Mouse (Mus musculus) limb, embryonic 10.5 days (tissue): Measurements from ENCODE around the gene BC055324. TPM values are rescaled to one million over a fixed set of nuclear protein-coding genes. Genes with fewer than 3 reads are reported as not detected.

Source experiments
- DNase-seq: peaks from one replicate; pipeline ENCODE4 v3.0.0-alpha.2; 2017; ENCODE audit warnings: low spot score
- H3K27ac ChIP-seq: fragments of 300-500 bp; sonication (generic); 2 replicates; pipeline ENCODE4 v1.5.1; 2016; ENCODE audit warnings: mild to moderate bottlenecking
- H3K27me3 ChIP-seq: fragments of 300-500 bp; sonication (generic); 2 replicates; pipeline ENCODE4 v1.6.1; 2016; ENCODE audit warnings: low read depth, mild to moderate bottlenecking; ENCODE audit not compliant: poor library complexity, severe bottlenecking
- H3K36me3 ChIP-seq: fragments of 300-500 bp; sonication (generic); 2 replicates; pipeline ENCODE4 v1.6.1; 2016; ENCODE audit warnings: mild to moderate bottlenecking, moderate library complexity
- H3K4me1 ChIP-seq: fragments of 300-500 bp; sonication (generic); 2 replicates; pipeline ENCODE4 v1.6.1; 2016
- H3K4me3 ChIP-seq: fragments of 300-500 bp; sonication (generic); 2 replicates; pipeline ENCODE4 v1.5.1; 2016; ENCODE audit warnings: mild to moderate bottlenecking, moderate library complexity
- H3K9me3 ChIP-seq: fragments of 300-500 bp; sonication (generic); replicated peaks from 2 replicates; pipeline ENCODE4 v1.6.1; 2016; ENCODE audit warnings: mild to moderate bottlenecking
- WGBS: fragments of 180-500 bp; shearing (Covaris S2); methylation state at CpG from one replicate; pipeline ENCODE4 v1.1.7; 2016; 5-methylcytosine and 5-hydroxymethylcytosine counted together
- polyA plus RNA-seq: library from polyadenylated mRNA; unstranded; fragments of >200 nt; fragmentation: Nextera tagmentation; extraction: Ambion mirVana; gene quantifications from 2 replicates; pipeline ENCODE4 v1.2.1, GENCODE M21; 2016

The BC055324 gene
- polyA plus RNA-seq, 1 experiment from 2014 or later, result 49.3 TPM

- no peaks in the 10 kb centered on the region for H3K36me3 ChIP-seq
- H3K4me3 ChIP-seq, result no peak overlapping the region
- WGBS, result 90% methylated on average over 2 of the region's 2 CpGs
These were observed 95.0 kb downstream of the BC055324 start for GRCm38 (mm10) chr1:163899575-163899974.

DNA sequence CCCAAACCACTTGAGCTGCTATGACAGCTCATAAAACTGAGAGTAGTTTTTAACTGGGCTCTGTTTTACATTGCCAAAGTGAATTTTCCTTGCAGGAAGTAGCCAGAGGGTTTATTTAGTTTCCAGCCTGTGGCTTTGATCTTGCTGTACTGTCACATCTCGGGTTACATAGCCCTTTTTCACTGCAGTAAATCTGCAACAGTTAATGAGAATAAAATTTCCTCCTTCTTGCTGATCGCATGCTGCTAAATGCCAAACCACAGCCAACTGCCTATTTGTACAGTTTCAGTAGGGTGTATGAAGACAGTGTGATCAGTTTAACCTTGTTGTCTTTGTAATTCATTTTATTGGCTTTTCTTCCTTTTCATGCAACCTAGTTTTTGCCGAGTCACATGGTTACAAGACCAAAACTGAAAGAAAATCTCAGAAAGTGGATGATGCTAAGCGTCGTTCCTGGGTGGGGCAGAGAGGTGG is 96.3 kb downstream of the BC055324 start:
- WGBS, result 14% methylated on average over 5 of the region's 5 CpGs
- Histone ChIP-seq H3K27ac (peak overlapping the region; percentile 74), H3K27me3 (no peaks in the 10 kb centered on the region), H3K9me3 (no peaks in the 10 kb centered on the region), H3K4me3 (no peak overlapping the region), H3K4me1 (peaks cover 77% of the 10 kb centered on the region), H3K36me3 (no peaks in the 10 kb centered on the region)
- DNase-seq, result peak; percentile 48

More at GRCm38 (mm10) chr1:163899575-163899974, 95.0 kb downstream of the BC055324 start:
- Histone ChIP-seq H3K27me3 (no peaks in the 10 kb centered on the region), H3K4me1 (peaks cover 66% of the 10 kb centered on the region), H3K9me3 (no peaks in the 10 kb centered on the region), H3K27ac (0 out of 2 replicates have a peak overlapping the region, but pooled peaks have one; percentile 11)
- DNase-seq, result no peak

Other genes with a start within 250 kb of the BC055324 start
- 28.0 and 39.7 TPM in 2 replicates for gene Kifap3, start 215.2 kb downstream of the BC055324 start, polyA plus RNA-seq
- gene Scyl3, start 65.7 kb downstream of the BC055324 start, polyA plus RNA-seq, result 17.9 and 21.1 TPM in 2 replicates
- gene Mettl18, start 93 bp upstream of the BC055324 start, polyA plus RNA-seq, result 10.4 and 12.0 TPM in 2 replicates
- not detected in 2 replicates for gene Sele, start 53.4 kb upstream of the BC055324 start, polyA plus RNA-seq
- gene Sell, start 67.2 kb upstream of the BC055324 start, polyA plus RNA-seq, result 0.08 TPM in 1 of 2 replicates, not detected in the other
- gene Selp, start 120.5 kb upstream of the BC055324 start, polyA plus RNA-seq, result 0.04 and 0.05 TPM in 2 replicates
- gene F5, start 157.0 kb upstream of the BC055324 start, polyA plus RNA-seq, result 0.24 and 0.29 TPM in 2 replicates